Mouse (Mus musculus) embryonic facial prominence, embryonic 13.5 days (tissue): ENCODE measurements around the gene Cmtm4. TPM values are rescaled to one million over a fixed set of nuclear protein-coding genes. Genes with fewer than 3 reads are reported as not detected.

Experiments
- ATAC-seq: fragments of 200-750 bp; cut with Nextera tagmentation; 2 replicates; pipeline ENCODE4 v1.8.0; 2017; ENCODE audit warnings: low read depth; ENCODE audit not compliant: insufficient number of reproducible peaks, insufficient read depth, low FRiP score, low TSS enrichment
- H3K27ac ChIP-seq: fragments of 300-500 bp; sonication (generic); 2 replicates; pipeline ENCODE4 v1.5.1; 2015; ENCODE audit warnings: moderate library complexity, mild to moderate bottlenecking, inconsistent platforms
- H3K27me3 ChIP-seq: fragments of 300-500 bp; sonication (generic); 2 replicates; pipeline ENCODE4 v1.6.1; 2015; ENCODE audit warnings: mild to moderate bottlenecking, inconsistent platforms
- H3K36me3 ChIP-seq: fragments of 300-500 bp; sonication (generic); 2 replicates; pipeline ENCODE4 v1.6.1; 2015; ENCODE audit warnings: mild to moderate bottlenecking, inconsistent platforms
- H3K4me1 ChIP-seq: fragments of 300-500 bp; sonication (generic); 2 replicates; pipeline ENCODE4 v1.6.1; 2015; ENCODE audit warnings: inconsistent platforms
- H3K4me2 ChIP-seq: fragments of 300-500 bp; sonication (generic); 2 replicates; pipeline ENCODE4 v1.6.1; 2015; ENCODE audit warnings: moderate library complexity, mild to moderate bottlenecking, inconsistent platforms
- H3K4me3 ChIP-seq: fragments of 300-500 bp; sonication (generic); 2 replicates; pipeline ENCODE4 v1.5.1; 2015; ENCODE audit warnings: mild to moderate bottlenecking, inconsistent platforms
- H3K9ac ChIP-seq: fragments of 300-500 bp; sonication (generic); 2 replicates; pipeline ENCODE4 v1.6.1; 2015; ENCODE audit warnings: mild to moderate bottlenecking, inconsistent platforms
- H3K9me3 ChIP-seq: fragments of 300-500 bp; sonication (generic); 2 replicates; pipeline ENCODE4 v1.6.1; 2016; ENCODE audit warnings: inconsistent platforms
- WGBS: fragments of 180-500 bp; shearing (Covaris S2); methylation state at CpG from one replicate; pipeline ENCODE4 v1.1.7; 2015; ENCODE audit warnings: mixed read lengths; 5-methylcytosine and 5-hydroxymethylcytosine counted together
- polyA plus RNA-seq: library from polyadenylated mRNA; unstranded; fragments of >200 nt; fragmentation: Nextera tagmentation; extraction: Ambion mirVana; gene quantifications from 2 replicates; pipeline ENCODE4 v1.2.1, GENCODE M21; 2015

Cmtm4 gene
- polyA plus RNA-seq, 1 experiment from 2014 or later = 3.6 TPM

- no peaks in the 10 kb centered on the region for H3K27me3 ChIP-seq
- H3K4me2 ChIP-seq = no peak overlapping the region
- 94% methylated on average over 5 of the region's 5 CpGs for WGBS
- H3K4me1 ChIP-seq = peaks cover 4% of the 10 kb centered on the region; the same call in 1 of the 2 replicates
- ATAC-seq = no peak
- peaks cover 94% of the 10 kb centered on the region for H3K36me3 ChIP-seq
- no peak overlapping the region for H3K9ac ChIP-seq
- no peaks in the 10 kb centered on the region for H3K9me3 ChIP-seq
- H3K27ac ChIP-seq = no peak overlapping the region
- H3K4me3 ChIP-seq = no peak overlapping the region
Measured at GRCm38 (mm10) chr8:104433191-104433842, 37.7 kb upstream of the Cmtm4 start.

GRCm38 (mm10) chr8:104432656-104433055, 37.0 kb upstream of the Cmtm4 start:
- Histone ChIP-seq H3K27ac (no peak overlapping the region), H3K4me2 (no peak overlapping the region), H3K27me3 (no peaks in the 10 kb centered on the region), H3K9me3 (no peaks in the 10 kb centered on the region), H3K9ac (no peak overlapping the region), H3K4me3 (no peak overlapping the region), H3K4me1 (peaks cover 4% of the 10 kb centered on the region; the same call in 1 of the 2 replicates), H3K36me3 (peaks cover 97% of the 10 kb centered on the region)
- 96% methylated on average over 6 of the region's 6 CpGs for WGBS
- no peak for ATAC-seq

GRCm38 (mm10) chr8:104430230-104430629, 34.6 kb upstream of the Cmtm4 start:
- 90% methylated on average over 7 of the region's 7 CpGs for WGBS
- Histone ChIP-seq H3K9me3 (no peaks in the 10 kb centered on the region), H3K27me3 (no peaks in the 10 kb centered on the region), H3K4me1 (no peaks in the 10 kb centered on the region), H3K4me2 (no peak overlapping the region), H3K36me3 (peaks cover 97% of the 10 kb centered on the region), H3K4me3 (no peak overlapping the region), H3K9ac (no peak overlapping the region), H3K27ac (no peak overlapping the region)
- ATAC-seq = no peak

- Histone ChIP-seq H3K27me3 (no peaks in the 10 kb centered on the region), H3K4me1 (no peaks in the 10 kb centered on the region), H3K27ac (no peak overlapping the region), H3K9ac (no peak overlapping the region), H3K4me2 (no peak overlapping the region), H3K36me3 (peaks cover 99% of the 10 kb centered on the region), H3K9me3 (no peaks in the 10 kb centered on the region), H3K4me3 (no peak overlapping the region)
- 94% methylated on average over 13 of the region's 13 CpGs for WGBS
- no peak for ATAC-seq
Measured at GRCm38 (mm10) chr8:104427703-104428102, 32.1 kb upstream of the Cmtm4 start.

GRCm38 (mm10) chr8:104422313-104422712, 26.7 kb upstream of the Cmtm4 start:
- no peak for ATAC-seq
- Histone ChIP-seq H3K4me1 (no peaks in the 10 kb centered on the region), H3K9me3 (no peaks in the 10 kb centered on the region), H3K4me3 (no peak overlapping the region), H3K9ac (no peak overlapping the region), H3K27ac (no peak overlapping the region), H3K36me3 (peaks cover 97% of the 10 kb centered on the region), H3K4me2 (no peak overlapping the region), H3K27me3 (no peaks in the 10 kb centered on the region)
- 90% methylated on average over 6 of the region's 6 CpGs for WGBS

GRCm38 (mm10) chr8:104416022-104416421, 20.4 kb upstream of the Cmtm4 start:
- H3K27ac ChIP-seq = no peak overlapping the region
- peaks cover 2% of the 10 kb centered on the region; the same call in 1 of the 2 replicates for H3K4me1 ChIP-seq
- peaks cover 39% of the 10 kb centered on the region for H3K36me3 ChIP-seq
- no peaks in the 10 kb centered on the region for H3K27me3 ChIP-seq
- H3K4me3 ChIP-seq = no peak overlapping the region
- no peaks in the 10 kb centered on the region for H3K9me3 ChIP-seq
- no peak for ATAC-seq
- H3K9ac ChIP-seq = no peak overlapping the region
- WGBS = 64% methylated on average over 6 of the region's 6 CpGs
- no peak overlapping the region for H3K4me2 ChIP-seq

- Histone ChIP-seq H3K4me3 (no peak overlapping the region), H3K4me1 (peaks cover 2% of the 10 kb centered on the region; the same call in 1 of the 2 replicates), H3K9me3 (no peaks in the 10 kb centered on the region), H3K27me3 (no peaks in the 10 kb centered on the region), H3K9ac (no peak overlapping the region), H3K27ac (no peak overlapping the region), H3K36me3 (peaks cover 21% of the 10 kb centered on the region), H3K4me2 (no peak overlapping the region)
- ATAC-seq = no peak
- WGBS = 72% methylated on average over 3 of the region's 3 CpGs
Measured at GRCm38 (mm10) chr8:104414204-104414603, 18.6 kb upstream of the Cmtm4 start.

GRCm38 (mm10) chr8:104413770-104414169, 18.2 kb upstream of the Cmtm4 start:
- no peak overlapping the region for H3K9ac ChIP-seq
- no peaks in the 10 kb centered on the region for H3K27me3 ChIP-seq
- H3K27ac ChIP-seq = no peak overlapping the region
- H3K4me1 ChIP-seq = peaks cover 2% of the 10 kb centered on the region; the same call in 1 of the 2 replicates
- ATAC-seq = no peak
- H3K4me2 ChIP-seq = no peak overlapping the region
- H3K4me3 ChIP-seq = no peak overlapping the region
- peaks cover 16% of the 10 kb centered on the region for H3K36me3 ChIP-seq
- 83% methylated on average over 4 of the region's 4 CpGs for WGBS
- no peaks in the 10 kb centered on the region for H3K9me3 ChIP-seq

GRCm38 (mm10) chr8:104412805-104413532, 17.4 kb upstream of the Cmtm4 start:
- WGBS = 69% methylated on average over 7 of the region's 7 CpGs
- Histone ChIP-seq H3K9me3 (no peaks in the 10 kb centered on the region), H3K27ac (no peak overlapping the region), H3K27me3 (no peaks in the 10 kb centered on the region), H3K4me3 (no peak overlapping the region), H3K36me3 (peaks cover 10% of the 10 kb centered on the region), H3K4me1 (peaks cover 2% of the 10 kb centered on the region; the same call in 1 of the 2 replicates), H3K9ac (no peak overlapping the region), H3K4me2 (no peak overlapping the region)
- no peak for ATAC-seq

- H3K9ac ChIP-seq = no peak overlapping the region
- H3K9me3 ChIP-seq = no peaks in the 10 kb centered on the region
- no peaks in the 10 kb centered on the region for H3K27me3 ChIP-seq
- ATAC-seq = no peak
- no peak overlapping the region for H3K4me2 ChIP-seq
- no peak overlapping the region for H3K4me3 ChIP-seq
- peaks cover 2% of the 10 kb centered on the region; the same call in 1 of the 2 replicates for H3K4me1 ChIP-seq
- 69% methylated on average over 3 of the region's 3 CpGs for WGBS
- H3K36me3 ChIP-seq = peaks cover under 1% of the 10 kb centered on the region
- H3K27ac ChIP-seq = no peak overlapping the region
Measured at GRCm38 (mm10) chr8:104411972-104412371, 16.4 kb upstream of the Cmtm4 start.

GRCm38 (mm10) chr8:104411468-104411867, 15.9 kb upstream of the Cmtm4 start:
- no peak overlapping the region for H3K9ac ChIP-seq
- no peaks in the 10 kb centered on the region for H3K27me3 ChIP-seq
- H3K4me2 ChIP-seq = no peak overlapping the region
- no peak overlapping the region for H3K27ac ChIP-seq
- H3K9me3 ChIP-seq = no peaks in the 10 kb centered on the region
- H3K36me3 ChIP-seq = no peaks in the 10 kb centered on the region
- H3K4me3 ChIP-seq = no peak overlapping the region
- H3K4me1 ChIP-seq = peaks cover 2% of the 10 kb centered on the region; the same call in 1 of the 2 replicates
- WGBS = 93% methylated on average over 3 of the region's 3 CpGs
- no peak for ATAC-seq
